Mouse (Mus musculus) neural tube, embryonic 15.5 days (tissue): ENCODE measurements at regions not wholly inside any gene's neighbourhood (a gene's known extent, or its start where the extent isn't known, plus 50 kb on each side); places are given as distances from the start of the nearest gene placed in this dataset.

Source experiments
- ATAC-seq: fragments of 200-750 bp; cut with Nextera tagmentation; 2 replicates; pipeline ENCODE4 v1.8.0; 2017; ENCODE audit warnings: mild to moderate bottlenecking, moderate TSS enrichment, moderate library complexity; ENCODE audit not compliant: low FRiP score
- H3K27ac ChIP-seq: fragments of 300-500 bp; sonication (generic); replicated peaks from 2 replicates; pipeline ENCODE4 v1.5.1; 2015; ENCODE audit warnings: mild to moderate bottlenecking, inconsistent platforms
- H3K27me3 ChIP-seq: fragments of 300-500 bp; sonication (generic); replicated peaks from 2 replicates; pipeline ENCODE4 v1.6.1; 2015; ENCODE audit warnings: inconsistent platforms
- H3K36me3 ChIP-seq: fragments of 300-500 bp; sonication (generic); 2 replicates; pipeline ENCODE4 v1.6.1; 2015; ENCODE audit warnings: inconsistent platforms
- H3K4me1 ChIP-seq: fragments of 300-500 bp; sonication (generic); 2 replicates; pipeline ENCODE4 v1.6.1; 2015; ENCODE audit warnings: inconsistent platforms
- H3K4me2 ChIP-seq: fragments of 300-500 bp; sonication (generic); 2 replicates; pipeline ENCODE4 v1.6.1; 2015; ENCODE audit warnings: inconsistent platforms, mild to moderate bottlenecking, moderate library complexity
- H3K4me3 ChIP-seq: fragments of 300-500 bp; sonication (generic); replicated peaks from 2 replicates; pipeline ENCODE4 v1.5.1; 2015; ENCODE audit warnings: mild to moderate bottlenecking, inconsistent platforms
- H3K9ac ChIP-seq: fragments of 300-500 bp; sonication (generic); replicated peaks from 2 replicates; pipeline ENCODE4 v1.6.1; 2015; ENCODE audit warnings: mild to moderate bottlenecking, inconsistent platforms
- H3K9me3 ChIP-seq: fragments of 300-500 bp; sonication (generic); replicated peaks from 2 replicates; pipeline ENCODE4 v1.6.1; 2016; ENCODE audit warnings: inconsistent platforms
- WGBS: fragments of 180-500 bp; shearing (Covaris S2); methylation state at CpG from one replicate; pipeline ENCODE4 v1.1.7; 2015; ENCODE audit warnings: mixed read lengths; 5-methylcytosine and 5-hydroxymethylcytosine counted together

DNA sequence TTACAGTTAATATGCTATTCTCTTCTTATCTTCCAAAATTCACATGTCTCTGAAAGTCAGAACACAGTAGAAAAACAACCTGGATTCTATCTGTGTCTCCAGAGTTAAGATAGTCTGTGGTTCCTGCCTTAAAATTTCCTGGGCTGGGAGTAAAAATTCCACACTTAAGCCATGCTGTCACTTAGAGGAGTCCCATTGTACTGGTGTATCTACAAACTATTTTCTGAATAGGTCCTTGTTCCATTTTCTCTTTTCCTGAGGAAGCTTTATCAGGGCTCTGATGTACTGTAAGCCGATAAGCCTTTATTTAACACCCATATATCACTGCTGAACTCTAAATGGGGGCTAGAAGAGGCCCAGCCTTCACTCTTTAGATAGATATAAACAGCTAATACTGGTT, 1171.1 kb downstream of the Efnb2 start:
- Histone ChIP-seq H3K27ac (no peak overlapping the region), H3K4me3 (no peak overlapping the region), H3K4me2 (no peak overlapping the region), H3K36me3 (no peaks in the 10 kb centered on the region), H3K9ac (no peak overlapping the region), H3K27me3 (no peaks in the 10 kb centered on the region), H3K9me3 (no peaks in the 10 kb centered on the region), H3K4me1 (no peaks in the 10 kb centered on the region)
- no peak for ATAC-seq
- WGBS: 64% methylated on average over 1 of the region's 1 CpGs

DNA sequence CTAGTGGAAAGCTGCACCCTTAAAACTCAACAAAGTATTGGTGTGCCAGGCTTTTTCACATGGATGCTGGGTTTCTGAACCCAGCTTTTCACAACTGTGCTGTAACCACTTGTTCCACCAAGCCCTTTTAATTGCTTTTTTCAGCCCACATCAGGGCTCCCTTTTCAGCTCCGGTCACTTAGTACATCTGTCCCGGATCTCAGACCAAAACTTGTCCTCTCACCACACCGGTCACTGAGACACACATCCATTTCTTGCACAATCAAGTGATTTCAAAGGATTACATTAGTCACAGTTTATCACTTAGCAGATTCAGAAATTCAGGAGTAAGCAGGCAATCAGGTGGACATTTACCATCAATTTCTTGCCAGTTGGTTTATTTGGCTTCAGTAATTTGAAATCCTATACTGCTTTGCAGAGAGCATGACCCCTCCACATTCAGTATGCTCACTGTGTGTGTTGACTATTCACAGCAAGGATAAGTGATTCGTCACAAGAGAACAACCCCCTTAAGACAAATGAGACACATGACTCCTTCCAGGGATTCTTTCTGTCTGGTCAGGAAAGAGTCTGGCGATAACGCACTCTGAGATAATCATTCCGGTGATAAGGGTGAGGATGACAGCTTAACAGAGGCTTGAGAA, 1188.8 kb downstream of the Efnb2 start:
- 21% methylated on average over 7 of the region's 7 CpGs for WGBS
- H3K4me1 ChIP-seq: no peaks in the 10 kb centered on the region
- no peak overlapping the region for H3K27ac ChIP-seq

DNA sequence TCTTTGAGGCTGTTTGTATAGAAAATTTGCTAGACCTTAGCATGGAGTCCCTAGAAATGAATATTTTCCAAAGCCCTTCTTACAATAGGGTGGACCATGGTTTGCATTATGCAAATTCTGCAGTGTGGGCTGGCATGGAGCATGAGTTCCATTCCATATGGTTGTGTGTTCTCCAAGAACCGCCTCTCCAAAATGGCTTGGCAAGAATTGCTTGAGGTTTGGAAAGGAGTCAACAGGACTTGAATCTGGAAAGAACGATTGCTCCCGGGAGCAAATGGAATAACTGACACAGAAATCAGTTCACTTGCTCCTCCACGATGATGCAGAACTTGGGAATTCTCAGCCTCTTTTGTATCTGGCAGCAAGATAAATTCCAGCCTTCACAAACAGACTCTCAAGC, 1191.8 kb downstream of the Efnb2 start:
- ATAC-seq: no peak
- Histone ChIP-seq H3K36me3 (no peaks in the 10 kb centered on the region), H3K4me1 (no peaks in the 10 kb centered on the region), H3K9ac (no peak overlapping the region), H3K27me3 (no peaks in the 10 kb centered on the region), H3K27ac (no peak overlapping the region), H3K4me2 (no peak overlapping the region), H3K4me3 (no peak overlapping the region), H3K9me3 (no peaks in the 10 kb centered on the region)
- WGBS: 87% methylated on average over 4 of the region's 4 CpGs

More for the DNA sequence above, 1188.8 kb downstream of the Efnb2 start:
- Histone ChIP-seq H3K4me2 (no peak overlapping the region), H3K36me3 (no peaks in the 10 kb centered on the region), H3K27me3 (no peaks in the 10 kb centered on the region), H3K9me3 (no peaks in the 10 kb centered on the region), H3K9ac (no peak overlapping the region), H3K4me3 (no peak overlapping the region)
- no peak for ATAC-seq

DNA sequence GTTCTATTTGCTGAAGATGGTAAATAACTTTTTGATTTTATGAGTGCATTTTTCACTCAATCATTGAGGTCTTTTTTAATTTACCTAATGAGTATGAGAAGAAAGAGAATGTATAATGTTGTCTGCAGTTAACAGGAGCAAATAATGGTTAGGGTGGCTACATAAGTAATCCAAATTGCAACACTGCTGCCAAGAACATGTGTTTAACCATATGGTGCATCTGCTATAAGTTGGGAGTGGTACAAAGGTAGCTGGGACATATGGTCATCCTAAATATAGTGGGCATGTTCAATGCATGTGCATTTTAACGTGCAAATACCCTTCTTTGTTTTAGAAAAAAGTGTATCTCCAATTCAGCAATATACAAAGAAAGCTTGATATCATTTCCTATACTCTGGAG, 1198.2 kb downstream of the Efnb2 start:
- no peak for ATAC-seq
- WGBS: 68% methylated on average over 1 of the region's 1 CpGs
- H3K36me3 ChIP-seq: no peaks in the 10 kb centered on the region
- H3K4me1 ChIP-seq: no peaks in the 10 kb centered on the region
- H3K27ac ChIP-seq: no peak overlapping the region
- H3K4me2 ChIP-seq: no peak overlapping the region
- no peak overlapping the region for H3K4me3 ChIP-seq
- H3K27me3 ChIP-seq: no peaks in the 10 kb centered on the region
- H3K9ac ChIP-seq: no peak overlapping the region
- H3K9me3 ChIP-seq: no peaks in the 10 kb centered on the region

DNA sequence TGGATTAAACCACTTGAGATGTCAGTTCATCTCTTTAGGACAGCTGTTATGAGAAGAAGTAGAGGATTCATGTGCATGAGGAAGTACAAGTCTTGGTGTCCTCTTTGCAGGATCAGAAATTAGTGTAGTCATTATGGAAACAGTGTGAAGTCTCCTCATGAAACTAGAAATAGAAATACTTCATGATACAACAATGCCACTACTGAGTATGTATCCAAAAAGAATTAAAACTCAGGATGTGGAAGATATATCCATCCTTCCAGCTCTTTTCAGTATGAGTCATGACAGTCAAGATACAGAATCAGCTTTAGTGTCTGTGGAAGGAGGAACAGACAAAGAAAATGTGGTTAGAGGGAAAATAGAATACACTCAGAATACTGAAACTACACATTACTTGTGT, 1211.7 kb downstream of the Efnb2 start:
- Histone ChIP-seq H3K4me3 (no peak overlapping the region), H3K27me3 (no peaks in the 10 kb centered on the region), H3K4me1 (no peaks in the 10 kb centered on the region), H3K9ac (no peak overlapping the region), H3K9me3 (no peaks in the 10 kb centered on the region), H3K27ac (no peak overlapping the region), H3K4me2 (no peak overlapping the region), H3K36me3 (no peaks in the 10 kb centered on the region)
- no peak for ATAC-seq

DNA sequence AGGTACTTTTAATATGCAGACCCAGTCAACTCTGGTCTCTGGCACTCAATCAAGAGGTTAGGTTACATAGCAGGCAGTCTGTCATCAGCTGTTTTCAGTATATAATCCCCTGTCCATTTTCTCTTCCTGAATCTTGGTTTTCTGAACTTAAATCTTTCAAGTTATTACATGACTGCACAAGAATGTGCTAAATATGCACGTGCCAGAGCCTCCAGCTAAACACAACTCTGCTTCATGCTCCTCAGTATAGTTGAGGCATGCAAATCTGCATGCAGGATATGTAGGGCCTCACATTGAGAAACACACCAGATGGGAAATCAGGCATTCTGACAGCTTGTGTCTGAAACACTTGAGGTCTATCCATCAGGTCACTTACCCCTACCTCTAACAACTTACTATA, 1214.0 kb downstream of the Efnb2 start:
- H3K4me1 ChIP-seq: no peaks in the 10 kb centered on the region
- no peak overlapping the region for H3K27ac ChIP-seq
- H3K9me3 ChIP-seq: no peaks in the 10 kb centered on the region
- H3K9ac ChIP-seq: no peak overlapping the region
- H3K36me3 ChIP-seq: no peaks in the 10 kb centered on the region
- no peak for ATAC-seq
- H3K4me3 ChIP-seq: no peak overlapping the region
- WGBS: 77% methylated on average over 1 of the region's 1 CpGs
- H3K27me3 ChIP-seq: no peaks in the 10 kb centered on the region
- no peak overlapping the region for H3K4me2 ChIP-seq

DNA sequence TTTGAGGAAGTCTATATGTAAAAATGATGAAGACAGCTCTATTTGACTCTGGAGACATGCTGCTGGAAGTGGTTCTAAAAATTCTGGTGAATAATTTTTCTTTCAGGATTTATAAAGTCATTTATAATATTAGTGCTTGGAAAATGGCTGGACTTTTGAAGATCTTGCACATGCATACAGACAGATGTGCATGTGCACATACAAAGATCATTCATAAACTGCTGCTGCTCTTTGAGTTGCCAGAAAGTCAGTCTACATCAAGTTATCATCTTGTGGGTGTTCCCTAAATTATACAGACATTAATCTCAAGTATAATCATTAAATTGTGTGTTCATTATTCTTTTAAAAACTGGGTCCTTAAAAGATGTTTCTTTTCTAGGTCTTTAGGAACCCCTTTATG, 1220.2 kb downstream of the Efnb2 start:
- no peak for ATAC-seq
- H3K4me3 ChIP-seq: no peak overlapping the region
- no peaks in the 10 kb centered on the region for H3K9me3 ChIP-seq
- no peak overlapping the region for H3K4me2 ChIP-seq
- H3K4me1 ChIP-seq: peaks cover 8% of the 10 kb centered on the region
- H3K36me3 ChIP-seq: no peaks in the 10 kb centered on the region
- H3K27ac ChIP-seq: no peak overlapping the region
- no peak overlapping the region for H3K9ac ChIP-seq
- H3K27me3 ChIP-seq: no peaks in the 10 kb centered on the region

DNA sequence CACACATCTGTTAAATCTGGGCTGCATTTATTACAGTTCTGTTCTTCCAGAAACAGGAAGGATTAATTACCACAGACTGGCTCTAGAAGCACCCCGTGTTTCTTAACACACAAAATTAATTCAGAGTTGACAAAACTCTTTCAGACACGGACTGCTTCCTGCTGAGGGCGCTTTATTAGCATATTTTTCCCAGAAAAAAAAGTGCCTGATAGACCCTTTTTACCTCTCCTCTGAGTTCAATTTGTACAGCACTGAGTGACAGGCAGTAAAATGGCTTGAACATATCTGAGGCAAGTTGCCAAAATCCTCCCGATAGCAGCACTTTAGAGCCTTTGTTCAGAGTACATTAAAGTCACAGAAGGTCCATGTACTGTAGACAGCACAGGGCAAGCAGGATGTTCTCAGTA, 1220.8 kb downstream of the Efnb2 start:
- no peak overlapping the region for H3K9ac ChIP-seq
- H3K36me3 ChIP-seq: no peaks in the 10 kb centered on the region
- no peak overlapping the region for H3K4me3 ChIP-seq
- no peaks in the 10 kb centered on the region for H3K9me3 ChIP-seq
- H3K27me3 ChIP-seq: no peaks in the 10 kb centered on the region
- peak overlapping the region; percentile 36 for H3K4me2 ChIP-seq
- no peak overlapping the region for H3K27ac ChIP-seq
- 1% methylated on average over 4 of the region's 4 CpGs for WGBS
- peaks cover 8% of the 10 kb centered on the region for H3K4me1 ChIP-seq
- peak; percentile 84; the same call in 1 of the 2 replicates for ATAC-seq

DNA sequence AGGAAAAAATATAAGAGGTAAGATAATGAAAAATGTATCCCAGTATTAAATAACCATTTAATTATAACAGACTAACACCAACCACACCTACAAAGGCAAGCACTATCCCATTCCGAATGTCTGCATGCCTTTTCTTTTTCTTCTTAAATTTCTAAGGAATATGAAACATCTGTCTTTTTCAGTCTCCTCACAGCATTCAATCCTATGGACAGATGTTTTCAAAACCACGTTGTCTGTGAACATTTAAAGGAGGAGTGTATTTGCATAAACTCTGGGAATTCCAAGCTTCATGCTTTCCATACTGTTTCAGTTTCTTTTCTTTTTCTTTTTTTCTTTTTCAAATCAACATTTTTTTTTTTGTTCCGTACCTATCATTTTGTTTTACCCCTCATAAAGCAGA, 1221.2 kb downstream of the Efnb2 start:
- Histone ChIP-seq H3K9me3 (no peaks in the 10 kb centered on the region), H3K27ac (no peak overlapping the region), H3K27me3 (no peaks in the 10 kb centered on the region), H3K4me2 (peak overlapping the region; percentile 36; the same call in 1 of the 2 replicates), H3K36me3 (no peaks in the 10 kb centered on the region), H3K4me1 (peaks cover 8% of the 10 kb centered on the region), H3K4me3 (no peak overlapping the region), H3K9ac (no peak overlapping the region)
- no peak for ATAC-seq
- 19% methylated on average over 3 of the region's 3 CpGs for WGBS

DNA sequence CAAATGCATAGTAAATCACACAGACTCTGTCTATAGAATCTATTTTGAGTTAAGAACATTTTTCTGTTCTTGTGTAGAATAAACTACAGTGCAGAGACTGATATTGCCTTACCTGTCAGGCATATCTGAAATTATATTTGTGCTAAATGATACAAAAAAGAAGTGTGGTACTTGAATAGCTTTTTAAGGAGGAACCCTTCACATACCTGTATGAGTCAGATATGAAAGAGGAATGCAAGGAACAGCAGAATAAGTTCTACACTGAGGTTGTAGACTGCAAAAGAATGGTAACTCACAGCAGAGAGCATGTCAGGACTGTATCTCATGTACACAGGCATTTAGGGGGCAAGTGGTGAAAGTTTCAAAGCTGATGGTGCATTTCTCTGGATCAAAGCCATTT, 1230.6 kb downstream of the Efnb2 start:
- Histone ChIP-seq H3K9me3 (no peaks in the 10 kb centered on the region), H3K9ac (no peak overlapping the region), H3K4me1 (no peaks in the 10 kb centered on the region), H3K27me3 (no peaks in the 10 kb centered on the region), H3K4me3 (no peak overlapping the region), H3K36me3 (no peaks in the 10 kb centered on the region), H3K27ac (no peak overlapping the region), H3K4me2 (no peak overlapping the region)
- no peak for ATAC-seq

DNA sequence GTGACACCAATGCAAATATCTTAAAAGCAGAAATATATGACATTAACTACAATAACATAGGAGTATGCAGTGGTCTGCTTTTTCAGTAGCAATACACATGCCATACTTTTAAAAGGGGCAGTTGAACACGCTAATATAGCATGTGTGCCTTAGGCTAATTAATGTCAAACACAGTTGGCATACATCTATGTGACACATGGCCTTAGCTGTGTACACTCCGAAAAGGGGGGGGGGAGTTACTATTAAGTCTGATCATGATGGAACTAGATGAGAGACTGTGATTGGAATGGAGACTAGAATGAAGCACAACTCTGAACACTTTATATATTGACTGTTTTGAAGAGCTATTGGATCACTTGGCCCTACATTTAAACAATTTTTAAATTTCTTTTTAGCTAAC, 1262.9 kb downstream of the Efnb2 start:
- H3K9ac ChIP-seq: no peak overlapping the region
- no peaks in the 10 kb centered on the region for H3K27me3 ChIP-seq
- no peaks in the 10 kb centered on the region for H3K9me3 ChIP-seq
- no peak for ATAC-seq
- no peaks in the 10 kb centered on the region for H3K4me1 ChIP-seq
- no peaks in the 10 kb centered on the region for H3K36me3 ChIP-seq
- H3K4me3 ChIP-seq: no peak overlapping the region
- no peak overlapping the region for H3K27ac ChIP-seq
- H3K4me2 ChIP-seq: no peak overlapping the region
- 91% methylated on average over 2 of the region's 2 CpGs for WGBS

DNA sequence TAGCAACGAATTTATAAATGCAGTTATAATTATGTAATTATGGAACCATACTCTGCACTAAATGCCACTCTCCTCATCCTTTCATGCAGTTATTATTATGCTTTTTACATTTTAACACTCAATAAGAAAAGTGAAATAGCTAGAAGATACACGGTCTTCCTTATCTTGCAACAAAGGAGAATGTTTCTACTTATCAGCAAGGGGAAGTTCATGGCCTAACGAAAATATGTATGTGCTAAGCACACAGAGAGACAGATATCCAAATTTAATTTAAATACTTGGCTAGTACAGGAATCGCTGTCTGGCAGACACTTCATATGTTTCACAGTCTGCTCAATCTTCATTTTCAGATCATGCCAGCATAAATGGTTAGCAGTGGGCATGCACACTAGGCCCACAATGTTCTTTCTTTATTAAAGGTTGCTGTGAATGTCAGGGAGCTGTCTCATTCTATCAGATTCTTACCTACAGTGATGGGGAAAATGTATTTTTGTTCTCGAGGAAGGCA, 1263.6 kb downstream of the Efnb2 start:
- H3K27me3 ChIP-seq: no peaks in the 10 kb centered on the region
- H3K4me1 ChIP-seq: no peaks in the 10 kb centered on the region
- no peak for ATAC-seq
- no peak overlapping the region for H3K9ac ChIP-seq
- H3K36me3 ChIP-seq: no peaks in the 10 kb centered on the region
- no peak overlapping the region for H3K27ac ChIP-seq
- no peak overlapping the region for H3K4me3 ChIP-seq
- no peaks in the 10 kb centered on the region for H3K9me3 ChIP-seq
- WGBS: 85% methylated on average over 5 of the region's 5 CpGs
- no peak overlapping the region for H3K4me2 ChIP-seq
